Mouse (Mus musculus) heart, adult 2 months (tissue): Measurements from ENCODE around the gene Zbtb7a. TPM values are rescaled to one million over a fixed set of nuclear protein-coding genes. Genes with fewer than 3 reads are reported as not detected.

Experiments used
- DNase-seq, 2 experiments: peaks; one replicate each; pipeline ENCODE4 v3.0.0; 2021
- H3K27ac ChIP-seq: fragments of 200-600 bp; 2 replicates; pipeline ENCODE4 v1.8.1; 2022
- H3K27me3 ChIP-seq: fragments of 200-500 bp; 2 replicates; pipeline ENCODE4 v1.6.1; 2012; ENCODE audit warnings: mild to moderate bottlenecking, low read length, inconsistent platforms, mixed read lengths; ENCODE audit not compliant: control insufficient read depth, insufficient read depth
- H3K36me3 ChIP-seq: fragments of 200-500 bp; 2 replicates; pipeline ENCODE4 v1.6.1; 2012; ENCODE audit warnings: low read length, inconsistent platforms; ENCODE audit not compliant: control insufficient read depth, insufficient read depth
- H3K4me1 ChIP-seq: fragments of 200-500 bp; 2 replicates; pipeline ENCODE4 v1.6.1; 2011; ENCODE audit warnings: low read length; ENCODE audit not compliant: control insufficient read depth, insufficient read depth
- H3K4me3 ChIP-seq: fragments of 200-600 bp; 2 replicates; pipeline ENCODE4 v1.8.1; 2022
- H3K79me2 ChIP-seq: fragments of 200-500 bp; replicated peaks from 2 replicates; pipeline ENCODE4 v1.6.1; 2012; ENCODE audit warnings: mild to moderate bottlenecking, inconsistent platforms, low read length, moderate library complexity, mixed read lengths; ENCODE audit not compliant: control insufficient read depth, insufficient read depth
- H3K9ac ChIP-seq: fragments of 200-500 bp; 2 replicates; pipeline ENCODE4 v1.6.1; 2012; ENCODE audit warnings: low read depth, mild to moderate bottlenecking, control low read depth, inconsistent platforms, low read length, mixed read lengths
- CTCF ChIP-seq: fragments of 200-600 bp; IDR thresholded peaks from 2 replicates; pipeline ENCODE4 v1.8.1; 2022; ENCODE audit warnings: antibody characterized with exemption, mild to moderate bottlenecking, moderate library complexity
- EP300 ChIP-seq: fragments of 200-500 bp; IDR thresholded peaks from 2 replicates; pipeline ENCODE4 v1.6.1; 2011; ENCODE audit warnings: low read depth, low read length, control low read depth; ENCODE audit not compliant: insufficient read depth
- POLR2A ChIP-seq: fragments of 200-500 bp; IDR thresholded peaks from 2 replicates; pipeline ENCODE4 v1.6.1; 2011; ENCODE audit warnings: mild to moderate bottlenecking, low read depth, low read length, control low read depth; ENCODE audit not compliant: insufficient read depth
- WGBS: fragments of 180-500 bp; shearing (Covaris S2); methylation state at CpG from one replicate; pipeline ENCODE4 v1.1.7; 2018; 5-methylcytosine and 5-hydroxymethylcytosine counted together
- intact Hi-C: fragments of 180-260 bp; cut with DNase I; formaldehyde crosslinking; loops from one replicate; pipeline ENCODE4 v1.15.1; 2025
- microRNA-seq, 2 experiments: library from miRNA; unstranded; fragments of <30 nt; microRNA quantifications; one replicate each; pipeline ENCODE4 v1.2.0; 2021
- polyA plus RNA-seq: library from polyadenylated mRNA; depleted of rRNA; stranded (reverse); fragments of >200 nt; gene quantifications from 2 replicates; pipeline ENCODE4 v1.2.3, GENCODE M21; 2012; rRNA removed
- total RNA-seq, 2 experiments: library from RNA; stranded (reverse); gene quantifications; 2 replicates each; pipeline ENCODE4 v1.2.3; 2021

The Zbtb7a gene
- total and polyA plus RNA-seq, 3 experiments = 20.6 to 41.4 (median 35.2) TPM

DNA sequence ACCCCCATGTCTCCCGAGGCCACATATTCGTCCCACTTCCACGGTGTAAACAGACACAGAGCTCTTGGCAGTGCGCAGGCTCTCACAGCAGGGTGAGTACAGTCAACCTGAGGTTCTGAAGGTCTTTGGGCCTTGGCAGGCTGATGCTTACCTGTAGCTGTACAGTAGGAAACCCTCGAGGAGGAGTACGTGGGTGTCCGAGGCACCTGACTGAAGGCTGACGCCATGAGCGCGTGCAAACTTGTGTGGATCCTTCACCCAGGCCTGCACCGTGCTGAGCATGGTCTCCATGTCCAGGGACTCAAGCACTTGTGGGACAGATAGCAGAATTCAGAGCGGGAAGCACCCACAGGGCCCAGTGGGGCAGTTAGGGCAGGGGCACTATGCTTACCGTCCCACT lies 65.1 kb downstream of the Zbtb7a start:
- WGBS = 63% methylated on average over 13 of the region's 13 CpGs
- Histone ChIP-seq H3K4me3 (no peak overlapping the region), H3K9ac (peak overlapping the region; percentile 8; the same call in 1 of the 2 replicates), H3K4me1 (no peaks in the 10 kb centered on the region), H3K27ac (peak overlapping the region; percentile 96), H3K36me3 (no peaks in the 10 kb centered on the region), H3K27me3 (no peaks in the 10 kb centered on the region; the same call in 1 of the 2 replicates), H3K79me2 (no peaks in the 10 kb centered on the region)
- peak; percentile 80 for TF ChIP-seq EP300
- no peak for TF ChIP-seq CTCF
- TF ChIP-seq POLR2A = peak; percentile 72
- intact Hi-C loops = no loop called here
- peak; percentile 36 to 42 for DNase-seq

DNA sequence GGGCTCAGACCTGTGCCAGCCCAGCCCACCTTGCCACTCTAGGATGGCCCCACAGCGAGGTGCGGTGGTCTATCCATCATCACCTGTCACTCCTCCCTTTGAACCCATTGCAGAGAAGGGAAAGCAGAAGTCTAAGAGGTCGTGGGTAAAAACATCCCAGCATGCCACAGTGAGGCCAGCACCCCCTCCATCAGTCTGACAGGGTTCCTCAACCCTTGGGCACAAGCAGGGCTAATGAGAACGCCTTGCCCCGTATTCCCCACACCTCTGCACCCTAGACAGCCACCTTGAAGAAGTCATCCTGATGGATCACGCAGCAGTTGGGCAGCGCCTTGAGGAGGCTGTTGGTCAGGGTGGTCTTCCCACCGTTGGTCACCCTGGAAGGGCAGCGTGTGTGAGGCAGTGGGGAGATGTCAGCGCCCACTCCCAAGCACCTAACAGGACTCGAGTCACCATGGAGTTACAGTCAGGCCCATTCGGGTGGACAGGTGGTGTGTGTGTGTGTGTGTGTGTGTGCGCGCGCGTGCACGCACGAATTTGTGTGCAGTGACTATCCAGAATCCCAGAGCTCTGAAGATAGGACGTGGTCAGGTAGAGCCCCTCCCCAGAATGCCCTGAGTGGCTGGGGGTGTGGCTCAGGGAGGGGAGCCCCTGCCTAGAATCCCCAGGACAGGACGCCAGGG lies 65.7 kb downstream of the Zbtb7a start:
- H3K79me2 ChIP-seq = no peaks in the 10 kb centered on the region
- peak overlapping the region; percentile 45 for H3K9ac ChIP-seq
- TF ChIP-seq POLR2A (peak; percentile 47), CTCF (no peak), EP300 (peak; percentile 56; the same call in 1 of the 2 replicates)
- intact Hi-C loops = no loop called here
- H3K27me3 ChIP-seq = no peaks in the 10 kb centered on the region
- peak overlapping the region; percentile 96 for H3K27ac ChIP-seq
- no peaks in the 10 kb centered on the region for H3K4me1 ChIP-seq
- WGBS = 62% methylated on average over 20 of the region's 20 CpGs
- peak; percentile 27 to 39 for DNase-seq
- no peaks in the 10 kb centered on the region for H3K36me3 ChIP-seq
- no peak overlapping the region for H3K4me3 ChIP-seq

DNA sequence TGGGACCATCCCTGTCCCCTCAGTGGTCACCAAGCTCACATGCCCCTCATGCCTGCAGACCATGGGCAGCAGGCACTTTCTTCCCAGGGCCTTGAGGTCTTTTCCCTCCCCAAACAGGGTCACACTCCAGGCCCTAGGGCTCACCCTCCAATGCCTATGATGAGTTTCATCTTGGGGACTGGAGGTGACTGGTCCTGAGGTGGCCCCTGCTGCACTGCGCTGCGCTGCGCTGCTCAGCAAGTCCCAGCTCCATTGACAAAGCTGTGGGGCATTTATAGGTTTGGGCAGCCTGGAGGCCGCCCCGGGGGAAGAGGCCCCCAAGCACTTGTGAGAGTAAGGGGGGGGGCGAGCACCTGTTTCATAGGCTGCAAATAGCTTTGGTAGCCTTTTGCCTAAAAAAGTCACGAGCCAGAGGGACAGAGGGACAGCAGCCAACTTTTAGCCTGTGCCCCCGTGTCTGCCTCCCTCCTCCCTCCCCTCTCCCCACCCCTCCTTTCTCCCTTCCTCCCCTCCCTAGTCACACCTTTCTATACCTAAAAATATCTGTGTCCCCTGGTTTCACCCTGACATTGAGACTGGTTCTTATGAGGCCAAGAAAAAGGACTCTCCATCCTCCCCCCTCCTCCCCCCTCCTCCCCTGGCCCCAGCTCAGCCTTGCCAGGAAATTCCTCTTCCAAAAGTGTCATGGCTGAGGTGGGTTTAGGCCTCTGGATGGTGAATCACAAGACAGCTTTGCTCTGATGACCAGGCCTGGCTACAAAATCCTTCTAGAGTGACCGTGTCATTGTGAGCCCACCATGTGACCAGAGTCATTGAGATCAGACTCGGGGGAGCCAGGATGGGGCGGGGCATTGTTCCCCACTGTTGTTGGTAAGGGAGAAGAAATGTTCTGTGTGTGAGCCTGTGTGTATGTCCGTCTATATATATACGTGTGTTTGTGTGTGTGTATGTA lies 67.1 kb downstream of the Zbtb7a start, which contains the start of gene Nmrk2:
TSS of gene Nmrk2 (minus strand) at position 245 of the 952 bp plus-strand sequence.
- 39% methylated on average over 13 of the region's 13 CpGs for WGBS
- DNase-seq = peak; percentile 46 to 71
- Histone ChIP-seq H3K4me1 (no peaks in the 10 kb centered on the region), H3K27me3 (no peaks in the 10 kb centered on the region), H3K36me3 (no peaks in the 10 kb centered on the region), H3K79me2 (no peaks in the 10 kb centered on the region), H3K9ac (peak within 1 kb of the TSS; percentile 45), H3K4me3 (no peak within 1 kb of the TSS; the same call in 1 of the 2 replicates), H3K27ac (peak within 1 kb of the TSS; percentile 96)
- TF ChIP-seq CTCF (no peak), EP300 (peak; percentile 73; the same call in 1 of the 2 replicates), POLR2A (peak; percentile 65)
- intact Hi-C loops = no loop called here

Small RNA genes lying within 50 kb of the gene (microRNA-seq; reads per million reads assigned to microRNA genes)
- gene Mir5615-1 = 0 reads per million in 2 experiments
- 0 reads per million in 2 experiments for gene Mir5615-2

Other genes starting within 250 kb of the Zbtb7a start
Only the 30 nearest of the 31 such genes appear.
- 100 to 1,000 TPM; 126 to 133 TPM for gene Timm13, start 234.3 kb upstream of the Zbtb7a start, total RNA-seq
- 151 and 188 TPM in 2 replicates for gene Timm13, start 234.3 kb upstream of the Zbtb7a start, polyA plus RNA-seq
- 1 to 10 TPM; 3.6 to 5.4 TPM for gene Lmnb2, start 217.0 kb upstream of the Zbtb7a start, total RNA-seq
- gene Lmnb2, start 217.0 kb upstream of the Zbtb7a start, polyA plus RNA-seq = 5.4 and 7.4 TPM in 2 replicates
- 10 to 100 TPM; 10.9 to 13.9 TPM for gene Gadd45b, start 205.1 kb upstream of the Zbtb7a start, total RNA-seq
- 10.0 and 10.1 TPM in 2 replicates for gene Gadd45b, start 205.1 kb upstream of the Zbtb7a start, polyA plus RNA-seq
- gene Gng7, start 120.3 kb upstream of the Zbtb7a start, total RNA-seq = under 1 TPM; 0.50 to 0.63 TPM
- 0.68 and 1.1 TPM in 2 replicates for gene Gng7, start 120.3 kb upstream of the Zbtb7a start, polyA plus RNA-seq
- not detected for gene Diras1, start 109.6 kb upstream of the Zbtb7a start, total RNA-seq
- 0.04 and 0.06 TPM in 2 replicates for gene Diras1, start 109.6 kb upstream of the Zbtb7a start, polyA plus RNA-seq
- 10 to 100 TPM; 13.9 to 14.4 TPM for gene Slc39a3, start 97.8 kb upstream of the Zbtb7a start, total RNA-seq
- gene Slc39a3, start 97.8 kb upstream of the Zbtb7a start, polyA plus RNA-seq = 20.5 and 21.9 TPM in 2 replicates
- 10 to 100 TPM; 84.5 to 90.1 TPM for gene Sgta, start 75.0 kb upstream of the Zbtb7a start, total RNA-seq
- gene Sgta, start 75.0 kb upstream of the Zbtb7a start, polyA plus RNA-seq = 158 and 161 TPM in 2 replicates
- 10 to 100 TPM; 11.3 to 15.5 TPM for gene Thop1, start 65.2 kb upstream of the Zbtb7a start, total RNA-seq
- 15.2 and 17.0 TPM in 2 replicates for gene Thop1, start 65.2 kb upstream of the Zbtb7a start, polyA plus RNA-seq
- under 1 TPM; 0.36 to 0.70 TPM for gene Creb3l3, start 36.3 kb upstream of the Zbtb7a start, total RNA-seq
- 0.06 and 0.15 TPM in 2 replicates for gene Creb3l3, start 36.3 kb upstream of the Zbtb7a start, polyA plus RNA-seq
- 100 to 1,000 TPM; 115 to 123 TPM for gene Map2k2, start 29.3 kb upstream of the Zbtb7a start, total RNA-seq
- gene Map2k2, start 29.3 kb upstream of the Zbtb7a start, polyA plus RNA-seq = 89.3 and 116 TPM in 2 replicates
- gene Pias4, start 32.7 kb downstream of the Zbtb7a start, total RNA-seq = 10 to 100 TPM; 14.1 to 16.5 TPM
- 22.3 and 23.3 TPM in 2 replicates for gene Pias4, start 32.7 kb downstream of the Zbtb7a start, polyA plus RNA-seq
- gene Eef2, start 41.4 kb downstream of the Zbtb7a start, total RNA-seq = 1,000 to 10,000 TPM; 1,027 to 1,244 TPM
- 887 and 1,187 TPM in 2 replicates for gene Eef2, start 41.4 kb downstream of the Zbtb7a start, polyA plus RNA-seq
- 10 to 100 TPM; 27.8 to 29.0 TPM for gene Dapk3, start 47.8 kb downstream of the Zbtb7a start, total RNA-seq
- 30.6 and 35.5 TPM in 2 replicates for gene Dapk3, start 47.8 kb downstream of the Zbtb7a start, polyA plus RNA-seq
- gene 4930442H23Rik, start 48.6 kb downstream of the Zbtb7a start, total RNA-seq = not detected
- gene 4930442H23Rik, start 48.6 kb downstream of the Zbtb7a start, polyA plus RNA-seq = not detected in 2 replicates
- gene Nmrk2, start 66.8 kb downstream of the Zbtb7a start, total RNA-seq = 1 to 10 TPM; 8.7 to 8.8 TPM
- 4.7 and 6.3 TPM in 2 replicates for gene Nmrk2, start 66.8 kb downstream of the Zbtb7a start, polyA plus RNA-seq
- under 1 TPM in 1 of 2 experiments, not detected in 1; 0.09 TPM for gene Atcay, start 95.6 kb downstream of the Zbtb7a start, total RNA-seq
- 0.14 and 0.20 TPM in 2 replicates for gene Atcay, start 95.6 kb downstream of the Zbtb7a start, polyA plus RNA-seq
- gene Zfr2, start 97.9 kb downstream of the Zbtb7a start, total RNA-seq = 1 to 10 TPM; 1.8 to 2.0 TPM
- gene Zfr2, start 97.9 kb downstream of the Zbtb7a start, polyA plus RNA-seq = 5.0 and 6.3 TPM in 2 replicates
- under 1 TPM; 0.48 to 0.86 TPM for gene Matk, start 117.7 kb downstream of the Zbtb7a start, total RNA-seq
- gene Matk, start 117.7 kb downstream of the Zbtb7a start, polyA plus RNA-seq = 0.97 and 1.5 TPM in 2 replicates
- 100 to 1,000 TPM in 1 of 2 experiments, 10 to 100 TPM in 1; 85.7 to 101 TPM for gene Mrpl54, start 131.7 kb downstream of the Zbtb7a start, total RNA-seq
- 66.7 and 93.2 TPM in 2 replicates for gene Mrpl54, start 131.7 kb downstream of the Zbtb7a start, polyA plus RNA-seq
- gene Apba3, start 131.7 kb downstream of the Zbtb7a start, total RNA-seq = 100 to 1,000 TPM; 111 to 123 TPM
- gene Apba3, start 131.7 kb downstream of the Zbtb7a start, polyA plus RNA-seq = 151 TPM in 2 replicates
- not detected for gene Tjp3, start 156.4 kb downstream of the Zbtb7a start, total RNA-seq
- gene Tjp3, start 156.4 kb downstream of the Zbtb7a start, polyA plus RNA-seq = 0.12 and 0.78 TPM in 2 replicates
- gene Pip5k1c, start 157.7 kb downstream of the Zbtb7a start, total RNA-seq = 10 to 100 TPM; 27.0 to 28.0 TPM
- gene Pip5k1c, start 157.7 kb downstream of the Zbtb7a start, polyA plus RNA-seq = 37.5 and 44.2 TPM in 2 replicates
- gene Cactin, start 185.9 kb downstream of the Zbtb7a start, total RNA-seq = 10 to 100 TPM; 16.1 to 18.0 TPM
- 15.4 and 18.0 TPM in 2 replicates for gene Cactin, start 185.9 kb downstream of the Zbtb7a start, polyA plus RNA-seq
- gene Tbxa2r, start 193.5 kb downstream of the Zbtb7a start, total RNA-seq = 1 to 10 TPM; 3.8 to 4.1 TPM
- gene Tbxa2r, start 193.5 kb downstream of the Zbtb7a start, polyA plus RNA-seq = 7.1 and 8.7 TPM in 2 replicates
- 1 to 10 TPM; 5.5 to 6.4 TPM for gene Gipc3, start 208.0 kb downstream of the Zbtb7a start, total RNA-seq
- 4.7 and 4.8 TPM in 2 replicates for gene Gipc3, start 208.0 kb downstream of the Zbtb7a start, polyA plus RNA-seq
- 10 to 100 TPM; 55.6 to 58.1 TPM for gene Hmg20b, start 215.3 kb downstream of the Zbtb7a start, total RNA-seq
- 44.3 and 54.9 TPM in 2 replicates for gene Hmg20b, start 215.3 kb downstream of the Zbtb7a start, polyA plus RNA-seq
- 10 to 100 TPM; 10.6 to 11.1 TPM for gene Mfsd12, start 222.3 kb downstream of the Zbtb7a start, total RNA-seq
- 9.6 and 10.5 TPM in 2 replicates for gene Mfsd12, start 222.3 kb downstream of the Zbtb7a start, polyA plus RNA-seq
- 1 to 10 TPM in 1 of 2 experiments, under 1 TPM in 1; 0.64 to 1.1 TPM for gene 4930404N11Rik, start 230.6 kb downstream of the Zbtb7a start, total RNA-seq
- 0.32 and 1.2 TPM in 2 replicates for gene 4930404N11Rik, start 230.6 kb downstream of the Zbtb7a start, polyA plus RNA-seq
- gene Fzr1, start 243.3 kb downstream of the Zbtb7a start, total RNA-seq = 10 to 100 TPM; 29.9 to 31.5 TPM
- gene Fzr1, start 243.3 kb downstream of the Zbtb7a start, polyA plus RNA-seq = 49.3 and 56.1 TPM in 2 replicates
- gene Dohh, start 249.2 kb downstream of the Zbtb7a start, total RNA-seq = 10 to 100 TPM; 46.6 to 53.8 TPM
- gene Dohh, start 249.2 kb downstream of the Zbtb7a start, polyA plus RNA-seq = 48.5 and 56.9 TPM in 2 replicates